Mouse (Mus musculus) liver, embryonic 12.5 days (tissue): ENCODE data around the gene Efcab12. TPM values are rescaled to one million over a fixed set of nuclear protein-coding genes. Genes with fewer than 3 reads are reported as not detected.
A peak's percentile ranks its signal among the peaks of the same experiment; 100 is the strongest.

Source experiments
- ATAC-seq: fragments of 200-750 bp; cut with Nextera tagmentation; 2 replicates; pipeline ENCODE4 v1.8.0; 2017; ENCODE audit warnings: moderate number of reproducible peaks, mild to moderate bottlenecking, moderate library complexity
- H3K27ac ChIP-seq: fragments of 300-500 bp; sonication (generic); 2 replicates; pipeline ENCODE4 v1.5.1; 2016; ENCODE audit warnings: mild to moderate bottlenecking
- H3K27me3 ChIP-seq: fragments of 300-500 bp; sonication (generic); replicated peaks from 2 replicates; pipeline ENCODE4 v1.6.1; 2016; ENCODE audit warnings: mild to moderate bottlenecking, moderate library complexity
- H3K36me3 ChIP-seq: fragments of 300-500 bp; sonication (generic); 2 replicates; pipeline ENCODE4 v1.6.1; 2016; ENCODE audit warnings: mild to moderate bottlenecking, moderate library complexity
- H3K4me1 ChIP-seq: fragments of 300-500 bp; sonication (generic); 2 replicates; pipeline ENCODE4 v1.6.1; 2016
- H3K4me2 ChIP-seq: fragments of 300-500 bp; sonication (generic); 2 replicates; pipeline ENCODE4 v1.6.1; 2016; ENCODE audit warnings: mild to moderate bottlenecking, moderate library complexity
- H3K4me3 ChIP-seq: fragments of 300-500 bp; sonication (generic); 2 replicates; pipeline ENCODE4 v1.5.1; 2016; ENCODE audit warnings: mild to moderate bottlenecking, moderate library complexity
- H3K9ac ChIP-seq: fragments of 300-500 bp; sonication (generic); 2 replicates; pipeline ENCODE4 v1.6.1; 2016; ENCODE audit warnings: mild to moderate bottlenecking, moderate library complexity
- H3K9me3 ChIP-seq: fragments of 300-500 bp; sonication (generic); replicated peaks from 2 replicates; pipeline ENCODE4 v1.6.1; 2016; ENCODE audit warnings: mild to moderate bottlenecking, moderate library complexity
- WGBS: fragments of 180-500 bp; shearing (Covaris S2); methylation state at CpG from one replicate; pipeline ENCODE4 v1.1.7; 2016; ENCODE audit not compliant: insufficient replicate concordance; 5-methylcytosine and 5-hydroxymethylcytosine counted together
- polyA plus RNA-seq: library from polyadenylated mRNA; unstranded; fragments of >200 nt; fragmentation: Nextera tagmentation; extraction: Ambion mirVana; gene quantifications from 2 replicates; pipeline ENCODE4 v1.2.1, GENCODE M21; 2016

Gene Efcab12
- polyA plus RNA-seq, 1 experiment from 2014 or later, result 0.26 TPM

- Histone ChIP-seq H3K9me3 (no peaks in the 10 kb centered on the region), H3K4me1 (peaks cover 23% of the 10 kb centered on the region), H3K27me3 (no peaks in the 10 kb centered on the region), H3K4me2 (no peak overlapping the region), H3K36me3 (no peaks in the 10 kb centered on the region), H3K4me3 (no peak overlapping the region), H3K27ac (peak overlapping the region; percentile 60), H3K9ac (no peak overlapping the region)
- 34% methylated on average over 4 of the region's 4 CpGs for WGBS
- no peak for ATAC-seq
Measured at GRCm38 (mm10) chr6:115859258-115859657, 21.0 kb upstream of the Efcab12 start.

- H3K27ac ChIP-seq, result no peak overlapping the region
- ATAC-seq, result no peak
- H3K4me3 ChIP-seq, result no peak overlapping the region
- H3K9ac ChIP-seq, result no peak overlapping the region
- no peaks in the 10 kb centered on the region for H3K9me3 ChIP-seq
- 0 out of 2 replicates have a peak, but pooled peaks cover 3% of the 10 kb centered on the region for H3K36me3 ChIP-seq
- no peaks in the 10 kb centered on the region for H3K27me3 ChIP-seq
- H3K4me2 ChIP-seq, result no peak overlapping the region
- 70% methylated on average over 4 of the region's 4 CpGs for WGBS
- H3K4me1 ChIP-seq, result peaks cover 32% of the 10 kb centered on the region
Measured at GRCm38 (mm10) chr6:115856361-115856745, 18.1 kb upstream of the Efcab12 start.

GRCm38 (mm10) chr6:115855733-115856360 lies 17.6 kb upstream of the Efcab12 start:
- Histone ChIP-seq H3K4me2 (no peak overlapping the region), H3K27ac (no peak overlapping the region), H3K27me3 (no peaks in the 10 kb centered on the region), H3K4me1 (peaks cover 37% of the 10 kb centered on the region), H3K36me3 (0 out of 2 replicates have a peak, but pooled peaks cover 3% of the 10 kb centered on the region), H3K9ac (no peak overlapping the region), H3K4me3 (no peak overlapping the region), H3K9me3 (no peaks in the 10 kb centered on the region)
- WGBS, result 60% methylated on average over 3 of the region's 3 CpGs
- no peak for ATAC-seq

DNA sequence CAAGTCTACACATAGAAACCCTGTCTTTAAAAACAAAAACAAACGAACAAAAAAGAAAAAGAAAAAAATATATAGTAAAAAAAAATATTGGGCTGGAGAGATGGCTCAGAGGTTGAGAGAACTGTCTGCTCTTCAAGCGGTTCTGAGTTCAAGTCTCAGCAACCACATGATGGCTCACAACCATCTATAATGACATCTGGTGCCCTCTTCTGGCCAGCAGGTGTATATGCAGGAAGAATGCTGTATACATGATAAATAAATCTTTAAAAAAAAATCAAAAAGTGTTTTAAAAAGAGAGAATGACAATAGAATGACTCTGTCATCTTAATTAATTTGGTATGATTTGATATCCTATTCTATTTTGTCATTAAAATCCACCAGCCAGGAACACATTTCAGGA lies 16.2 kb upstream of the Efcab12 start:
- H3K4me3 ChIP-seq, result no peak overlapping the region
- no peak overlapping the region for H3K9ac ChIP-seq
- H3K4me2 ChIP-seq, result no peak overlapping the region
- no peak for ATAC-seq
- H3K27me3 ChIP-seq, result no peaks in the 10 kb centered on the region
- H3K4me1 ChIP-seq, result peaks cover 35% of the 10 kb centered on the region
- no peaks in the 10 kb centered on the region for H3K9me3 ChIP-seq
- peaks cover 14% of the 10 kb centered on the region for H3K36me3 ChIP-seq
- 43% methylated on average over 2 of the region's 2 CpGs for WGBS
- H3K27ac ChIP-seq, result no peak overlapping the region

- peak overlapping the region; percentile 84 for H3K4me2 ChIP-seq
- peaks cover 19% of the 10 kb centered on the region for H3K36me3 ChIP-seq
- no peaks in the 10 kb centered on the region for H3K9me3 ChIP-seq
- 49% methylated on average over 7 of the region's 7 CpGs for WGBS
- ATAC-seq, result no peak
- no peaks in the 10 kb centered on the region for H3K27me3 ChIP-seq
- H3K4me1 ChIP-seq, result peaks cover 32% of the 10 kb centered on the region
- peak overlapping the region; percentile 73 for H3K27ac ChIP-seq
- peak overlapping the region; percentile 75 for H3K4me3 ChIP-seq
- peak overlapping the region; percentile 68 for H3K9ac ChIP-seq
Measured at GRCm38 (mm10) chr6:115853985-115854384, 15.8 kb upstream of the Efcab12 start.

- peaks cover 26% of the 10 kb centered on the region for H3K4me1 ChIP-seq
- ATAC-seq, result peak; percentile 99
- WGBS, result 1% methylated on average over 51 of the region's 51 CpGs
- H3K27me3 ChIP-seq, result no peaks in the 10 kb centered on the region
- H3K9ac ChIP-seq, result peak within 1 kb of the TSS; percentile 72
- peak within 1 kb of the TSS; percentile 88 for H3K27ac ChIP-seq
- no peaks in the 10 kb centered on the region for H3K9me3 ChIP-seq
- peak within 1 kb of the TSS; percentile 84 for H3K4me2 ChIP-seq
- H3K36me3 ChIP-seq, result peaks cover 26% of the 10 kb centered on the region
- H3K4me3 ChIP-seq, result peak within 1 kb of the TSS; percentile 75
Measured at GRCm38 (mm10) chr6:115853091-115853813, 15.0 kb upstream of the Efcab12 start, which contains the start of the genes Mbd4 and Ift122. Gene Mbd4 (minus strand): TSS chr6:115853371. Gene Ift122 (plus strand): TSS chr6:115853470.

GRCm38 (mm10) chr6:115852446-115853090 lies 14.4 kb upstream of the Efcab12 start:
- Histone ChIP-seq H3K27ac (peak overlapping the region; percentile 88), H3K27me3 (no peaks in the 10 kb centered on the region), H3K36me3 (peaks cover 33% of the 10 kb centered on the region), H3K4me1 (peaks cover 26% of the 10 kb centered on the region), H3K9me3 (no peaks in the 10 kb centered on the region), H3K4me2 (peak overlapping the region; percentile 84), H3K4me3 (peak overlapping the region; percentile 75), H3K9ac (peak overlapping the region; percentile 72)
- 5% methylated on average over 20 of the region's 20 CpGs for WGBS
- ATAC-seq, result peak; percentile 71

DNA sequence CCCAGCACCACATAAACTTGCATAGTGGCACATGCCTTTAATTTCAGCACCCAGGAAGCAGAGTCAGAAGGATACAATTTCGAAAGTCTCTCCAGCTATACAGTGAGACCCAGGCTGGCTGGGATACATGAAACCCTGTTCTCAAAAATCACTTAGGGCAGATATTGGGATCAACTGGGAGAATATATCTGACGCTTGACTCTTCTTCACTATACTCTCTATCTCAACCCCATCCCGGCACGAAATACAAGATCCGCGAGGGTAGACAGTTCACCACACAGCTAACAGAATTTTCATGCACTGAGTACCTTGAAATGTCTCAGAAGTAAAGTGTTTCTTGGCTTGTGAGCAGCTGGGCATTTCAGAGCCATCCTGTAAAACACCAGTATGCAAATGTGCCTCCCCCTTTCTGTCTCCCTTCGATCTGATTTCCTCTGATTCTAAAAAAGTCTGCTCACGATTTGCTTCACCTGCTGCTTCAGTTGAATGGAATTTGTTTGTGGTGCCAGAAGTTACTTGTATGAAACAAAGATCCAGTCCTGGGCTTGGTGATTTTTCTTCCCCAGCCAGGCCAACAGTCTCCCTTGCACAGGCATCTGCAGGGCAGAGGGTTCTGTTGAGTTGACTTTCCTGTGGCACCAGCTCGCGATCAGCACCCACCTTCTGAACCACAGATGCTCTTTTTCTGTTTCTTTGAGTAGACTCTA lies 10.5 kb upstream of the Efcab12 start:
- H3K27ac ChIP-seq, result no peak overlapping the region
- no peaks in the 10 kb centered on the region for H3K9me3 ChIP-seq
- no peak for ATAC-seq
- WGBS, result 88% methylated on average over 10 of the region's 10 CpGs
- no peak overlapping the region for H3K9ac ChIP-seq
- H3K4me2 ChIP-seq, result no peak overlapping the region
- H3K27me3 ChIP-seq, result no peaks in the 10 kb centered on the region
- peaks cover 60% of the 10 kb centered on the region for H3K36me3 ChIP-seq
- H3K4me3 ChIP-seq, result no peak overlapping the region
- peaks cover 22% of the 10 kb centered on the region for H3K4me1 ChIP-seq

DNA sequence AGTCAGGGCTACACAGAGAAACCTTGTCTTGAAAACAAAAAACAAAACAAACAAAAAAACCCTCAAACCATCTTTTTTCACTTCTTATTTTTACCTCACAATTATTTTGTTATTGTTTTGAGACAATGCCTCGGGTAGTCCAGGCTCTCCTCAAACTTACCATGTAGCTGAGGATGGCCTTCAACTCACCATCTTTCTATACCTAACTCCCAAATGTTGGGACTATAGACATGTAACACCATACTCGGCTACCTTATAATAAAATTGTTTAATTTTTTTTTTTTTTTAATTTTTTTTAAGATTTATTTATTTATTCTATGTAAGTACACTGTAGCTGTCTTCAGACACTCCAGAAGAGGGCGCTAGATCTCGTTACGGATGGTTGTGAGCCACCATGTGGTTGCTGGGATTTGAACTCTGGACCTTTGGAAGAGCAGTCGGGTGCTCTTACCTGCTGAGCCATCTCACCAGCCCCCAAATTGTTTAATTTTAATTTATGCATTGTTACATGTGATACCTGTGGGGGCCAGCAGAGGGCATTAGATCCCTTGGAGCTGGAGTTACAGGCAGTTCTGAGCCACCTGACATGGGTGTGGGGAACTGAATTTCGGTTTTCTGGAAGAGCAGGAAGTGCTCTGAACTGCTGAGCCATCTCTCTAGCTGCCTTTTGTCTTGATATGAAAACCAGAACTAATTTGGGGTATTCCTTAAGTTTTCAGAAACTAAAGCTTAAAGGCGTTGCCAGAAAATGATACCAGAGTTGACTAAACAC lies 8.6 kb upstream of the Efcab12 start:
- Histone ChIP-seq H3K9ac (no peak overlapping the region), H3K36me3 (peaks cover 79% of the 10 kb centered on the region), H3K27me3 (no peaks in the 10 kb centered on the region), H3K9me3 (no peaks in the 10 kb centered on the region), H3K4me1 (peaks cover 11% of the 10 kb centered on the region), H3K4me2 (no peak overlapping the region), H3K4me3 (no peak overlapping the region), H3K27ac (no peak overlapping the region)
- WGBS, result 27% methylated on average over 8 of the region's 8 CpGs
- ATAC-seq, result peak; percentile 52

DNA sequence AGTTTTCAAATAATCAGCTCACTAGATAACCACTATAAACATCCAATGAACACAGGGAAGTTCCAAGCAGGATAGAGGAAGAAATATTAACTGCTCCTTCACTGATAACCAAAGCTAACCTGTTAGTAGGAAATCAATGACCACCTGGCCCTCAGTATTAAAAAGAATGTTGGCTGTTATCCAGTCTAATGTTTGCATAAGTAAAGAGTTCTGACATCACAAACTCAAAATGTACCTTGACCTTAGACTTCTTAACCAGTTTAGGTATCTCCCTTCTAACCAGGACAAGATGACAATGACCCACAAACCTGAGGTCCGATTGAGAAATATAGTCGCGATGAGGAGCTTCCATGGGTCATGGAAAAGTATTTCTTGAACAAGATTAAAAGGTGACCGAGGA lies 6.8 kb upstream of the Efcab12 start:
- ATAC-seq, result no peak
- no peaks in the 10 kb centered on the region for H3K9me3 ChIP-seq
- peaks cover under 1% of the 10 kb centered on the region; the same call in 1 of the 2 replicates for H3K4me1 ChIP-seq
- H3K36me3 ChIP-seq, result peaks cover 74% of the 10 kb centered on the region
- H3K27me3 ChIP-seq, result no peaks in the 10 kb centered on the region
- no peak overlapping the region for H3K9ac ChIP-seq
- H3K27ac ChIP-seq, result no peak overlapping the region
- H3K4me2 ChIP-seq, result no peak overlapping the region
- H3K4me3 ChIP-seq, result no peak overlapping the region
- WGBS, result 85% methylated on average over 4 of the region's 4 CpGs

DNA sequence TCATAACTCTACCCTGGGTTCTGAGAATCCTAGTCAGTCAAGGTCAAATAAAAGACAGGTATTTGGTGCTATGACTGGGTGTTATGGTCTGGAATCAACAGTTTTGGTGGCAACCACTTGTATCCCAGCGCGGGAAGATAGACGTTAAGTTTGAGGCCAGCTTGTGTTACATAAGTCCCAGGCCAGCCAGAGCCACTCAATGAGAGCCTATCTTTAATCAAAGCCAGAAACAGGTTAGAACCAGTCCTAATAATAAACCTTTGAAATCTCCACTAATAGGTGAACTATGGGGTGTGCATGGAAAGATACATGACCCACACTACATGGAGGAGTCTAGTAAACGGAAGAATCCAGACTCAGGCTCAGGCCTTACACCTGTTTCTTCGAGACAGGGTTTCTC lies 533 bp upstream of the Efcab12 start:
- Histone ChIP-seq H3K4me1 (peaks cover 19% of the 10 kb centered on the region), H3K27me3 (no peaks in the 10 kb centered on the region), H3K9me3 (no peaks in the 10 kb centered on the region), H3K36me3 (peaks cover 25% of the 10 kb centered on the region), H3K9ac (peak overlapping the region; percentile 48), H3K4me3 (peak overlapping the region; percentile 51), H3K27ac (0 out of 2 replicates have a peak overlapping the region, but pooled peaks have one; percentile 18), H3K4me2 (peak overlapping the region; percentile 79)
- WGBS, result 72% methylated on average over 5 of the region's 5 CpGs
- 0 out of 2 replicates have a peak, but pooled peaks have one; percentile 14 for ATAC-seq
